In the genomic region with DNA sequence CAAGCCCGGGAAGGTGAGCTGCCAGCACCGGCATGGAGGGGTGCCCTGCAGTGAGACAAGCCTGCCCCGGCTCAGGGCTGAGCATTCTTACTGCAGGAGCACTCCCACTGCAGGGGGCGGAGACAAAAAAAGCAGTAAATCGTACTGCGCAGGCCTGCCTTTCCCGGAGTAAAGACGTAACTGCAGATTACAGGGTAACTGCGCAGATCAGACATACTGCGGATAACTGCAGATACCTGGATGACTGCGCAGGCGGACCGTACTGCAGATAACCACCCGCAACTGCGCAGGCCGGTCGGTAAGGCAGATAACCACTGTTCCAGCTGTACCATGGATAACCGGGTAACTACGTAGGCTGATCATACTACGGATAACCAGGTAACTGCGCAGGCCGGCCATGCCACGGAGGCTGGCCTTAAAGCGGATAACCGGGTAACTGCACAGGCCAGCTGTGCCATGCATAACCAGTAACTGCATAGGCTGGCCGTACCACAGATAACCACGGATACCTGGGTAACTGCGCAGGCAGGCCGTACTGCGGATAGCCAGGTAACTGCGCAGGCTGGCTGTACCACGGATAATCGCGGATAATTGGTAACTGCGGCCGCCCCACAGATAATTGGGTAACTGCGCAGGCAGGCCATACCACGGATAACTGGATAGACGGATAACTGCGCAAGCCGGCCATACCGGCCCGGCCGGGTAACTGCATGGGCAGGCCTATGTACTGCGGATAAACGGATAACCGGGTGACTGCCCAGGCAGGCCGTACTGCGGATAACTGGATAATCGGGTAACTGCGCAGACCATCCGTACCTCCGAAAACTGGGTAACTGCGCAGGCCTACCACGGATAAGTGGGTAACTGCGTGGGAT, we compare ENCODE assay signal across 8 mouse cellular contexts. TPM values are rescaled to one million over a fixed set of nuclear protein-coding genes. Genes with fewer than 3 reads are reported as not detected.
DNase-seq lines count a peak whose midpoint lies in the region; ATAC-seq lines count a peak whose summit lies in the region.

A gene (plus strand): TSS at position 171 of the 875 bp plus-strand sequence.

- 0 out of 2 replicates have a peak, but pooled peaks cover 3% of the 10 kb centered on the region for H3K36me3 ChIP-seq in forebrain, embryonic 16.5 days (ENCODE audit: control insufficient read depth, insufficient read depth)
- H3K36me3 ChIP-seq in lung, embryonic 16.5 days (ENCODE audit: control insufficient read depth, insufficient read depth, low read length): peaks cover 15% of the 10 kb centered on the region; the same call in 1 of the 2 replicates

- DNase-seq in MEL-GATA-1-ER (ENCODE audit: extremely low read depth, low read depth): peak; percentile 76
- DNase-seq in cerebellum, adult 11-12 months: peak; percentile 86
- DNase-seq in heart, postnatal 36 days: peak; percentile 54 to 69
- peak; percentile 67 to 76 for DNase-seq in layer of hippocampus, adult 8-10 months (ENCODE audit: low spot score in 2 of 2)
- peak; percentile 70 for DNase-seq in ovary, adult 18-20 months (ENCODE audit: low spot score)
- peak; percentile 78 for DNase-seq in thymus, postnatal 0 days (ENCODE audit: low spot score)

- H3K27me3 ChIP-seq in forebrain, embryonic 16.5 days (replicated peaks; ENCODE audit: control insufficient read depth, insufficient read depth, low read length): no peaks in the 10 kb centered on the region
- no peaks in the 10 kb centered on the region for H3K27me3 ChIP-seq in lung, embryonic 16.5 days (ENCODE audit: control insufficient read depth, insufficient read depth, low read depth, low read length)

- peak within 1 kb of the TSS; percentile 74 for H3K4me2 ChIP-seq in forebrain, embryonic 16.5 days (ENCODE audit: low read length)
- H3K4me2 ChIP-seq in lung, embryonic 16.5 days (ENCODE audit: low read depth, low read length): peak within 1 kb of the TSS; percentile 71

- 43% methylated on average over 56 of the region's 56 CpGs for whole genome bisulfite sequencing in forebrain, embryonic 16.5 days
- WGBS in lung, embryonic 16.5 days: 49% methylated on average over 56 of the region's 56 CpGs

- intact Hi-C loops in heart, postnatal 36 days (cut with DNase I): loop anchor here (5.0 to 10.0 kb wide), 3 partner anchors 115 to 745 kb away; no protein-coding TSS in a partner anchor

- H3K9me3 ChIP-seq in forebrain, embryonic 16.5 days (ENCODE audit: control insufficient read depth, low read length): peaks cover 18% of the 10 kb centered on the region
- peaks cover 23% of the 10 kb centered on the region for H3K9me3 ChIP-seq in lung, embryonic 16.5 days (ENCODE audit: control insufficient read depth, low read length)

- peaks cover 20% of the 10 kb centered on the region for H3K4me1 ChIP-seq in forebrain, embryonic 16.5 days (replicated peaks; ENCODE audit: control insufficient read depth, insufficient read depth, low read length)
- peaks cover 9% of the 10 kb centered on the region; the same call in 1 of the 2 replicates for H3K4me1 ChIP-seq in lung, embryonic 16.5 days (replicated peaks; ENCODE audit: control insufficient read depth, insufficient read depth, low read length)

- peak; percentile 90 for ATAC-seq in forebrain, embryonic 16.5 days
- peak; percentile 81 for ATAC-seq in lung, embryonic 16.5 days (ENCODE audit: low read depth)

- peak within 1 kb of the TSS; percentile 65 for H3K27ac ChIP-seq in forebrain, embryonic 16.5 days (ENCODE audit: low read length)
- peak within 1 kb of the TSS; percentile 78 for H3K27ac ChIP-seq in lung, embryonic 16.5 days (ENCODE audit: low read length)

- peak within 1 kb of the TSS; percentile 54 for H3K9ac ChIP-seq in forebrain, embryonic 16.5 days (replicated peaks; ENCODE audit: low read depth, low read length)
- H3K9ac ChIP-seq in lung, embryonic 16.5 days (ENCODE audit: low read length): peak within 1 kb of the TSS; percentile 71

- H3K4me3 ChIP-seq in forebrain, embryonic 16.5 days (replicated peaks; ENCODE audit: low read length): peak within 1 kb of the TSS; percentile 63
- H3K4me3 ChIP-seq in lung, embryonic 16.5 days (ENCODE audit: low read length): peak within 1 kb of the TSS; percentile 64

RNA-seq across cellular contexts. Expression of the gene that starts here (rescaled TPM):
- 6.1 and 6.6 TPM in 2 replicates for polyA plus RNA-seq in forebrain, embryonic 16.5 days (2015; fragmentation: Nextera tagmentation; extraction: Ambion mirVana)
- total RNA-seq in heart, postnatal 36 days (2021): 10 to 100 TPM; 14.5 to 16.8 TPM
- total RNA-seq in layer of hippocampus, adult 8-10 months (2022): 10 to 100 TPM; 57.8 to 76.0 (median 69.8) TPM
- polyA plus RNA-seq in lung, embryonic 16.5 days (2015; fragmentation: Nextera tagmentation; extraction: Ambion mirVana): 3.2 and 4.0 TPM in 2 replicates
- 3.1 and 3.7 TPM in 2 replicates for polyA plus RNA-seq in thymus, postnatal 0 days (2015; fragmentation: Nextera tagmentation; extraction: Ambion mirVana)

Comparison
In these comparisons a context has a peak if more than half of its experiments do, and no peak if none do; other contexts are left out.
1. Peak in every context shown above with its lines: DNase-seq, ATAC-seq, H3K4me3 ChIP-seq and H3K27ac ChIP-seq.